Mouse (Mus musculus) retina, postnatal 7 days (tissue): ENCODE data around the gene Ercc5.

Source experiments
- DNase-seq: peaks from one replicate; pipeline ENCODE4 v3.0.0-alpha.2; 2012; ENCODE audit warnings: low read depth, low spot score

The Ercc5 gene

DNA sequence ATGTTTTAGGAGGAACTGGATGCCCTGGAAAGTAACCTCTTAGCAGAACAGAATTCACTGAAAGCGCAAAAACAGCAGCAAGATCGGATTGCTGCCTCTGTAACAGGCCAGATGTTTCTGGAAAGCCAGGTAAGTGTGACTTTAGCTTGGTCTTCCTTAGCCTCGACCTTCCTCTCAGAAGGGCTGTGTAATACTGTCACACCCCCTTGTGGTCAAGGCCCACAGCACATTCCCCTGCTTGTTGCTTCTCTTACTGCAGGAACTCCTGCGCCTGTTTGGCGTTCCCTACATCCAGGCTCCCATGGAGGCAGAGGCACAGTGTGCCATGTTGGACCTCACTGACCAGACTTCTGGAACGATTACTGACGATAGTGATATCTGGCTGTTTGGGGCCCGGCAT lies 26.4 kb downstream of the Ercc5 start:
- no peak for DNase-seq

GRCm38 (mm10) chr1:44178086-44178485 lies 30.5 kb downstream of the Ercc5 start:
- DNase-seq: no peak

DNA sequence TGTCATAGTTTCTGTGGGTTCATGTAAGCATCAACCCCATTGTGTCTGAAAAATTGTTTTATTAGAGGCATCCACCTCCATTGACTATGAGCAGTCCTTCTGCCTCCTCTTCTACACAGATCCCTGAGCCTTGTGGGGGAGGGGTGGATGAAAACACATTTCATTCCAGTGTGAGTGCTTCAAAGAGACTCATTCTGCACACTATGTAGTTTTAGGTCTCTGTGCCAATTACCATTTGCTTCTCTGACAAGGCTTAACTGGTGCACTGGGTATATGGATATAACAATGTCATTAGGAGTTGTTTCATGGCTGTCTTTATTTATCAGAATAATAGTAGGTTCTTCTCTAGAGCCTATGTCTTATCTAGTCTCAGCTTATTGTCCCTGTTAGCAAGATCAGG lies 38.9 kb downstream of the Ercc5 start:
- DNase-seq: no peak

GRCm38 (mm10) chr1:44198273-44199171 lies 51.0 kb downstream of the Ercc5 start:
- no peak for DNase-seq

DNA sequence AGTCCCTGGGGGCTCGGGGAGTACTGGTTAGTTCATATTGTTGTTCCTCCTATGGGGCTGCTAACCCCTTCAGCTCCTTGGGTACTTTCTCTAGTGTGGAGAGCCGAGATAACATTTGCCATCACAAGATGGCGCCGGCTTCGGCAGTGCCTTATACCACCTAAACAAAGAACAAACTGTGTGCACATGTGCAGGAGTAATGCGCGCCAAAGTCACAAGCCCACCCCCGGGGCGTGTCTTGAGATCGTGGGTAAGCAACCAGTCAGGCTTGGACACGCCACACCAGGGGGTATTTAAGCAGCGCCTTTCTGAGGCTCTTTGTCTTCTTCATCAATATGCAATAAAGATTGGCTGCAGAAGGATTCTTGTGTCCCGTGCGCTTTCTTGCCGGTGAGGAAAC lies 55.3 kb downstream of the Ercc5 start:
- DNase-seq: no peak

- no peak for DNase-seq
Measured at GRCm38 (mm10) chr1:44214443-44214842, 66.9 kb downstream of the Ercc5 start.

GRCm38 (mm10) chr1:44216352-44217116 lies 69.0 kb downstream of the Ercc5 start:
- DNase-seq: no peak

GRCm38 (mm10) chr1:44217118-44217517 lies 69.6 kb downstream of the Ercc5 start:
- no peak for DNase-seq

GRCm38 (mm10) chr1:44218876-44219275 lies 71.3 kb downstream of the Ercc5 start, which contains the start of gene Mettl21e:
Gene Mettl21e, minus strand, starts transcription at chr1:44218961.
- DNase-seq: no peak

DNA sequence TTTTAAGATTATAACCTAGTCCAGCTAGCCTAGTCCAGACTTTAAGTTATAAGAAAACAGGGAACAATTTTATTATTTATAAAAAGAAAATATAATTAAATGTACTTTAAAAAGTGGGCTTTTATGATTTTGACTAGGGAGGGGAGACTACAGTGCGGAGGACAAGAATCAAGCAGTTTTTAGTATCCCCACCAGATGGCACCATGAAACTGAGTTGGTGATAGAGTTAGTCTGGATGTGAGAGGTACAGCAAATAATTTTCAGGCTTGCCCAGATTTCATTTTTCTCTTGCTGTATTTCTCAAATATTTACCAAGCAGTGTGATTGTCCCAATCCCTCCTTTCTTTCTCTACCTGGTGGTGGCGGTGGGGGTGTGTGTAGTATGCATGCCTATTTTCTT lies 81.5 kb downstream of the Ercc5 start:
- DNase-seq: peak; percentile 35
